In genomic region chr15:21858540-21858939, GRCm38 (mm10) we compare ENCODE assay signal across 14 mouse cellular contexts.
"Had no signal": no experiment of that assay in that cellular context is flagged by ENCODE, and none has a peak within 500 bp of the region (broad histone marks: within the 10 kb centered on the region; RNA-seq: fewer than 3 reads in every experiment).

No protein-coding gene starts in this region.

- H3K36me3 ChIP-seq: midbrain, embryonic 13.5 days; midbrain, embryonic 15.5 days; neural tube, embryonic 12.5 days; stomach, embryonic 15.5 days had no signal

- H3K27me3 ChIP-seq: midbrain, embryonic 13.5 days; midbrain, embryonic 15.5 days; neural tube, embryonic 12.5 days; stomach, embryonic 15.5 days had no signal

- DNase-seq: lung, adult 18-20 months; lung, embryonic 14.5 days; lung, postnatal 10 days; lung, postnatal 4 days; right cerebral cortex, postnatal 14 days; thymus, adult 2 months; thymus, postnatal 25 days; thymus, postnatal 4 days had no signal

- ATAC-seq: midbrain, embryonic 13.5 days; midbrain, embryonic 15.5 days had no signal

- H3K27ac ChIP-seq: midbrain, embryonic 13.5 days; midbrain, embryonic 15.5 days; neural tube, embryonic 12.5 days; stomach, embryonic 15.5 days; stomach, postnatal 0 days had no signal

- H3K9me3 ChIP-seq: midbrain, embryonic 13.5 days; midbrain, embryonic 15.5 days; neural tube, embryonic 12.5 days; stomach, embryonic 15.5 days had no signal

- H3K4me3 ChIP-seq: midbrain, embryonic 13.5 days; midbrain, embryonic 15.5 days; neural tube, embryonic 12.5 days; stomach, embryonic 15.5 days had no signal

- H3K4me2 ChIP-seq: lung, embryonic 14.5 days; midbrain, embryonic 11.5 days; midbrain, embryonic 13.5 days; midbrain, embryonic 15.5 days; neural tube, embryonic 12.5 days; stomach, embryonic 15.5 days had no signal

- H3K4me1 ChIP-seq: midbrain, embryonic 13.5 days; midbrain, embryonic 15.5 days; neural tube, embryonic 12.5 days; stomach, embryonic 15.5 days had no signal

- H3K9ac ChIP-seq: lung, embryonic 14.5 days; midbrain, embryonic 13.5 days; midbrain, embryonic 15.5 days; neural tube, embryonic 12.5 days; stomach, embryonic 15.5 days had no signal
